Mouse (Mus musculus): Measurements from ENCODE around the gene Pou2f1. TPM values are rescaled to one million over a fixed set of nuclear protein-coding genes. Genes with fewer than 3 reads are reported as not detected.

Pou2f1 gene
- total RNA-seq, 2 experiments from 2014 or later: 6.6 to 8.6 TPM

DNA sequence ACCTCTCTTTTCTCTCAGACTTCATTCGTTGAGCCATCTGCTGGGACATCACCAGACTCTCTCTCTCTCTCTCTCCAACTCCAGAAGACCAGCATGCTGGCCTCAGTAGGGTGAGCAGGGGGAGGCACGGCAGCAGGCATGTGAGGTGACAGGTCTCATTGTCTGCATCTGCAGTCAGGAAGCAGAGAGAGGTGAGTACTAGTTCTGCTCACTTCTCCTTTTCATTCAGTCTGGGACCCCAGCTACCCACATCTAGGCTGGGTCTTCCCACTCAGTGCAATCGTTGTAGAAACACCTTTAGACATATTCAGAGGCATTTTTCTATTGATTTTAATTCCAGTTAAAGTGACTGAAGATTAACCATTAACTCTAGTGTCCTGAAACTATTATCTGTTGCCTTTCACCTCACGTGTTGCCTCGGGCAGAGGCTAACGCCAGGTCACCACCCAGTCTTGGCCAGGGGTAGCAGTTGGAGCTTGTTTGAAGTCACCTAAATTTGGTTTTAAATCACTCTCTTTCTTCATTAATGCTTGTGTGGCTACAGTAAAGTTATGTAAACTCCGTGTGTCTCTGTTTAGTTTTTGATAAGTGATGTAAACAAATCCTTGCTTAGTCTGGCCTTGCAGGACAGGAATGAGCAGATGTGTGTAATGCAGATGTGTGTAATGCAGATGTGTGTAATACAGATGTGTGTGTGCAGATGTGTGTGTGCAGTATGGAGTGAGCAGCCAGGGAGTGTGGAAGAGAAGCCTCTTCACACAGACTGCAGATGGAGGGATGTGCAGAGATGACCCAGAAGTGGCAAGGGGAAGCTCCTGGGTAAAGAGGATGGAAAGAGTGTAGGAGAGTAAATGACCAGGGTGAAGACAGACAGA, 29.4 kb upstream of the Pou2f1 start:
- TF ChIP-seq CTCF (IDR thresholded peaks at IDR 0.05): no peak
- intact Hi-C loops (cut with DNase I): no loop called here
- no peak overlapping the region for H3K4me3 ChIP-seq
- DNase-seq: no peak
- H3K27ac ChIP-seq: no peak overlapping the region

DNA sequence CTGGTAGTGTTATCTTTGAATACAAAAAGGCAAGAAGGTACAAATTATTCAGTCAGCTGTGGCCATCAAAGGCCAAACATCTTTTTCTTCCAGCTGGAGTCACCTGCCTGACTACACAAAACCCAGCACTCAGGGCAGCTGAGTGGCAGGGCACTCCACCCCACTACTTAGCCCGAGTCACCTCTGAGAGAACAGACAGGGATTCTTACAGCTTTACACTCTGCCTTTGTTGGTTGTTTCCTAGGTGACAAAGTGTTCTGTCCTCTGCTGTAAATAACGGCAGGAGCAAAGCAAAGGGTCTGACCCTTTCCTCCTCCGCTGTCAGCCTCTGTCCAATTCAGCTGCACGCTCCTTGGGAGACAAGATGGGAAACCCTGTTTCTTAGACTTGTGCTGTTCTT, 21.5 kb upstream of the Pou2f1 start:
- intact Hi-C loops (cut with DNase I): no loop called here
- no peak overlapping the region for H3K27ac ChIP-seq
- no peak for TF ChIP-seq CTCF (IDR thresholded peaks at IDR 0.05)
- no peak for DNase-seq
- H3K4me3 ChIP-seq: no peak overlapping the region

DNA sequence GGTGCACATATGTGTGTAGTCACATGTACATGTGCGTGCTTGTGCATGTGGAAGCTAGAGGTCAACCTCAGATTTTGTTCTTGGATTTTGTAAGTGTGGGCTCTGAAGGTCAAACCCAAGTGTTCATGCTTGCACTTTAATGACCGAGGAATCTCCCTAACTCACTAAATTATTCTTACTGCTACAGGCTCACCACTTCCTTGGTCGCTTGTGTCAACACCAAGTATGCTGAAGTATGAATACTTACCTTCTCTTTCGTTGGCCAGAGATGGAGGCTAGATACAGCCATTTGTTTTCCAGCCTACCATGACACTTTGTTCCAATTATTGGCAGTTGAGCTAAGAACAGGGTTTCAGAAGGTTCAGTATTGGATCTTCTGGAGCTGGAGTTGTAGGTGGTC, 14.7 kb upstream of the Pou2f1 start:
- no peak overlapping the region for H3K4me3 ChIP-seq
- H3K27ac ChIP-seq: no peak overlapping the region
- TF ChIP-seq CTCF (IDR thresholded peaks at IDR 0.05): no peak
- DNase-seq: no peak
- intact Hi-C loops (cut with DNase I): no loop called here

DNA sequence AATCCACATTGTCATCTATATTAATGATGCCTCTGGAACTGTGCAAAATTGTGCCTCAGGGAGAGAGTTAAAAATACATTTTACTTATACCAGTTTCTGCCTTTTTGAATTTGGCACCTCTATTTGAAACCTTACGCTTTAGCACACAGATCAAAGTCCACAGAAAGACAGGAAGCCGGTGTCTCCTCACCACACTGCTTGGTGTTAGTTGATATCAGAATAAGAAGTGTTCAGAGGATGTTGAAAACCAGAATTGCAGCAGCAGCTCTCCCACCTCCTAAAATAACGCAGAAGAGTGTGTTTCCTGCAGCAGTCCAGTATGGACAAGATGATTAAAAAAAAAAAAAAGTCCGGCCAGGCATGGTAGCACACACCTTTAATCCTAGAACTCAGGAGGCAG, 13.8 kb upstream of the Pou2f1 start:
- DNase-seq: no peak
- TF ChIP-seq CTCF (IDR thresholded peaks at IDR 0.05): no peak
- intact Hi-C loops (cut with DNase I): no loop called here
- Histone ChIP-seq H3K27ac (no peak overlapping the region), H3K4me3 (no peak overlapping the region)

DNA sequence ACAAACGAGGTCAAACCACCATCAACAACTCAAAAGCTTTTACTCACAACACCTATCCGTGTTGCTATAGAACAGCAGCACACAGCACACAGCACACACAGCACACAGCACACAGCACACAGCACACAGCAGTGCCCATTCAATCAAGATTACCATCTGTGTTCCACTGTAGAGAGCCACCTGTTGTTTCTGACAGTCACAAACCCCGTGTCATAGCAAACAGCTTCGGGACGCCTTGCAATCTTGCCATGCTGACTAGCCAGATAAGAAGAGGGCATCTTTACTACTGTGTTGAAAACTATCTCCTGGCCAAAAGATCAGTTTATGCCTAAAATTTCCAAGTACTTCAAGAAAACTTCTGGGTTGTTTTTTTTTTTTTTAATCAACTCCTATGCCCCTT, 12.1 kb upstream of the Pou2f1 start:
- no peak for TF ChIP-seq CTCF (IDR thresholded peaks at IDR 0.05)
- intact Hi-C loops (cut with DNase I): no loop called here
- Histone ChIP-seq H3K27ac (no peak overlapping the region), H3K4me3 (no peak overlapping the region)
- no peak for DNase-seq

DNA sequence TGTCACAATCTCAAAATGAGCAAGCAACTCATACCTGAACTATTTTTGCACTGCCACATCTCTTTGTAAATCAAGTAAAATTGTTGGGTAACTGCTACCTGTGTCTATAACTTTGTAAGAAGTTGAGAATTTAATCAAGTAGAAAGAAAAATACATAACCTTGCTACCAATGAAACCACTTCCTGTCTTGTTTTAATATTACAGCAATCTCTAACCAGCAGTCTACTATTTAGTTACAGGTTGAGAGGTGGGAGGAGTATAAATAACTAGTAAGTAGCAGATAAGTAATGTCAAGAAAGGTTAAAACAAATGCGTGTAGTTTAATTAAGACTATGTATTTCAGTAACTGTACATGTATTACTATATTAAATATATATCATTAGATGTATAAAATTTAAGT, 7.6 kb upstream of the Pou2f1 start:
- no peak overlapping the region for H3K4me3 ChIP-seq
- H3K27ac ChIP-seq: no peak overlapping the region
- DNase-seq: no peak
- no peak for TF ChIP-seq CTCF (IDR thresholded peaks at IDR 0.05)
- intact Hi-C loops (cut with DNase I): no loop called here

DNA sequence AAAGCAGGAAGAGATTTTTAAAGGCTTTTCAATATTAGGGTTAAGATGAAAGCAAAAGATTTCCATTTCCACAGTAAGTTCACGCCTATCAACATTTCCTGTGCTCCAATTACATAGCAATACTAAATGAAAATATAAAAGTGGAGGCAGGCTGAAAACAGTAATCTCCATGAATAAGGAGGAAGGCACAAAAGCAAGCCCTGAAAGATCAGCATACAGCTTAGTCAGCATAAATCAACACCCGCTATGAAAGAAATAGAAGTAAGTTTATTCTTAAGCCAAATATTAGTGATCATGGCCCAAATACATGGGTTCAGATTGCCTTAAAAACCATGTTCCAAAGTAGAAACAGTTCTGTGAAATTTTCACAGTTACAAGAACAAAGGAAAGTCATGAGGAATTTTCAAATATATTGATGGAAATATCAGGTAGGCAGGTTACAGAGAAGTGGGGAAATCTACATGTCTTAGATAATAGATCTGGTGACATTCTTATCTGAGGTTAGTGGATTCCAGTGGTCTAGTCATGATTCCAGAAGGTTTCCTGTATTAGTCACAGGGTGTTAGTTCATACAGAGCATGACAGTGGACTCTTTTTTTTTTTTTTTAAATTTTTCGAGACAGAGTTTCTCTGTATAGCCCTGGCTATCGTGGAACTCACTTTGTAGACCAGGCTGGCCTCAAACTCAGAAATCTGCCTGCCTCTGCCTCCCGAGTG, 6.3 kb upstream of the Pou2f1 start:
- Histone ChIP-seq H3K27ac (no peak overlapping the region), H3K4me3 (no peak overlapping the region)
- TF ChIP-seq CTCF (IDR thresholded peaks at IDR 0.05): no peak
- intact Hi-C loops (cut with DNase I): loop anchor here (10.0 kb wide), 2 partner anchors 234 to 366 kb away; partner anchors contain the start of gene Tada1
- DNase-seq: no peak

DNA sequence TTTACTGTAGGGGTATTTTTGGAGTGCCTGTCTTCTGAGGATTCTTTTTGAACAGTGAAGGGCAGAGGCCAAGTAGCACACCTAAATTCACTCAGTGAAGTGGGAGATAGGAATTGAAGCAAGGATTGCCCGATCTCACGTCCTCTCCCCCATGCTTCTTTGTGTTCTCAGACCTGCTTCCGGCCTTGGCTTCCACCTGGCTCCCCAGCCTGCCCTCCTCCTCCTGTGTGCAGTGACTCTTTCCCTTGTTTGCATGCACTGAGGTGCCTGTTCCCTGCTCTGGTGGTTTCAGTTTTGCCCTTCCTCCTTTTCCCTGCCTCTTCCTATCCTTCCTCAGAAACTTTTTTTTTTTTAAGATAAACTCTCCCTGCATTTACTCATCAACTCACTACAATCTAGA, 4.5 kb upstream of the Pou2f1 start:
- Histone ChIP-seq H3K27ac (no peak overlapping the region), H3K4me3 (no peak overlapping the region)
- DNase-seq: no peak
- intact Hi-C loops (cut with DNase I): loop anchor here (10.0 kb wide), 2 partner anchors 232 to 368 kb away; partner anchors contain the start of gene Tada1
- TF ChIP-seq CTCF (IDR thresholded peaks at IDR 0.05): no peak

DNA sequence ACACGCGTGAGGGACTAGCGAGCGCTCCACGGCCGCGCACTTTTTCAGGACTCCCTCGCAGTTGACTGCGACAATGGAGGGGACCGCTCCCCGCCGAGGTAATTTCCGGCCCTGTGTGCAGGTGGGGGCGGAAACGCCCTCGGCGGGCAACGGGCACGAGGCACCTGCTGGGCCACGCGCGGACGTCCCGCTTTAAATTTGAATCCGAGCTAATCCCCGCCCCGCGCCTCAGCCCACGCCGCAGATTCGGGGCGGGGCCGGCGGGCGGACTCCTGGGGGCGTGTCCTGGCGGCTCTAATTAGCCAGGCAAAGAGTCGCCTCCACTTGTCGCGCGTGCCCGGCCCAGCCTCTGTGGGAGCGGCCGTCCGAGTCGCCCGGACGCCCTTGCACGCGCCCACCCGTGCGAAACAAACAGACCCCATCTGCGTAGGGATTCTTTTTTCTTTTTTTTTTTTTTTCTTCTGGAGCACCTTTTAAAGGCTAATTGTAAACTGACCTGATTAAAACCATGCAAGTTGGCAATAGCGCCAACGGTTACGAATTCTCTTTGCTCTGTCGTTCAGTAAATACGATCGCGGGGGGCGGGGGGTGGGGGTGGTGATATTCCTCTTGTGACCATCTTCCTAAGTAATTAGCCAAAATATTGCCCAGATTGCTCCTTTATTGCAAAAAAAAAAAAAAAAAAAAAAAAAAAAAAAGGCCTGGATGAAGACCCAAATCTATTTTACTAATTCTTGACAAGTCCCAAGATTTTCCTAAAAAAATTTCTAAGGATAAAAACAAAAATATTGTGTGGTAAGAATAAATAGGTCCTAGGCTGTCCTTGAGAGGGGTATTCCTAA, 924 bp upstream of the Pou2f1 start:
- DNase-seq: peak; percentile 97
- peak overlapping the region; percentile 80 for H3K4me3 ChIP-seq
- peak overlapping the region; percentile 90 for H3K27ac ChIP-seq
- intact Hi-C loops (cut with DNase I): loop anchor here (2.0 to 10.0 kb wide), 4 partner anchors 124 to 371 kb away; partner anchors contain the start of genes Dusp27 and Tada1
- no peak for TF ChIP-seq CTCF (IDR thresholded peaks at IDR 0.05)

DNA sequence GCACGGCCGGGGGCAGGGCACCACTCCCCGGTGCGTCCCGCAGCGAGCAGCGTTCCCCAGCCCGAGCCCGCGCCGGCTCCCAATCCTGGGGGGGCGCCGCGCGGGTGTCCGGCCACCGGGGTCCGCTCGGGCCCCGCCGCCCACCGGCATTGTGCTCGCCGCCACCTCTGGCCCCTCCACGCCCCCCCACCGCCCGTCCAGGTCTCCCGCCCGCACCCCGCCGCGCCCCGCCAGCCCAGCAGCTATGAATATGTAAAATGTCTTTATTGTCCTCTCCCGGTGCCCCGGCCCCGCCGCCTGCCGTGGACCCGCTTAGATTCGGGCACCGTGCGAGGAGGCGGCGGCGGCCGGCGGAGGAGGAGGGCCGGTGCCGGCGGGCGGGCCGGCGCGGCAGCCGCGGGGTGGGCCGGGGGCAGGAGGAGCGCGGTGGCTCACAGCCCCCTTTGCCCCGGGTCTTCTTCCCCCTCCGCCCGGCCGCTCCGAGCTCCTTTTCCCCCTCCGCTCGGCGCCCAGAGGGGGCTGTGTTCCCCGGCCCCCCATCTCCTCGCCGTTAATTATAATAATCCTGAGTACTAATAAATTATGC, 481 bp downstream of the Pou2f1 start:
- DNase-seq: peak; percentile 76
- intact Hi-C loops (cut with DNase I): loop anchor here (5.0 to 10.0 kb wide), 3 partner anchors 125 to 373 kb away; partner anchors contain the start of genes Dusp27 and Tada1
- TF ChIP-seq CTCF (IDR thresholded peaks at IDR 0.05): no peak
- Histone ChIP-seq H3K4me3 (peak overlapping the region; percentile 80), H3K27ac (peak overlapping the region; percentile 97)

DNA sequence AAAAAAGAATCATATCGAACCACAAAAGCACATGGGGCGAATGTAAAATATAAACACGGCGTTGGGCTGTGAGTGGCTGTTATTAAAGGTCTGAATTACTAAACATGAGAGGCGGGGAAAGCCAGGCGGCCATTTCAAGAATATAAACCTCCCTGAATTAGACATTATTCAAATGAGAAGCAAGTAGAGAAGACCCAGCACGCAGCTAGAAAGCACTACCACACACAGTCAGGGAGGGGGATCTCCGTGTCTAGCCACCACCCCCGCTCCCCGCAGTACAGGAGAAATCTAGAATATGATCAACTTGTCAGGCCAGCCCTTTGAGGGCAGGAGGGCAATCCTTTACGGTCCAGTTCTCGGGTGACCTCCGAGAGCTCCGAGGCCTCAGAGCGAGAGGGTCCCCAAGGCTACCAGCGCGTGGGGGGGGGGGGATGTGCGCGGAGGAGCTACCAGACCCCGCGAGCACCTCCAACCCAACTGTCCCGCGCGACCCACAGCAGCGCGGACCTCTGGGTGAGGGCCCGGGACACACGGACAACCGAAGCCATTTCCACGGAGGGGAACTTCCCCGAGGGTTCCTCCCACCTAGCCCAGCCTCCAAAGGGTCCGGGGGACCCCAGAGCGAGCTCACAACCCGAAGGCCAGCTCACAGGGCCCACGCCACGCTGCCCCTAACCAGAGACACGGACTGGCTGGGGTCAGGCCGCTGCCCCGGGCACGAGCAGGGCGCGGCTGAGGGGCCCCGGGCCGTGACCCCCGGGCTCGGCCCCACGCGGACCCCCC, 1.2 kb downstream of the Pou2f1 start:
- intact Hi-C loops (cut with DNase I): loop anchor here (5.0 to 10.0 kb wide), 3 partner anchors 126 to 373 kb away; partner anchors contain the start of genes Dusp27 and Tada1
- peak; percentile 54 for DNase-seq
- H3K4me3 ChIP-seq: peak overlapping the region; percentile 80
- H3K27ac ChIP-seq: peak overlapping the region; percentile 97
- TF ChIP-seq CTCF (IDR thresholded peaks at IDR 0.05): no peak
